Mouse (Mus musculus) MEL (cell line): ENCODE data around the gene Elk4.

Experiments
- CTCF ChIP-seq, 3 experiments: IDR thresholded peaks in 2 of 3; conservative IDR thresholded peaks in 1 of 3; 2 replicates each; pipeline ENCODE4 v1.5.1; 2011 to 2012; ENCODE audit warnings: low read length in 3 of 3, low read depth in 2 of 3, mild to moderate bottlenecking in 2 of 3, improper control_type of control experiment in 1 of 3, inconsistent platforms in 1 of 3, mixed read lengths in 1 of 3, moderate library complexity in 1 of 3; ENCODE audit not compliant: control insufficient read depth in 1 of 3, insufficient read depth in 1 of 3, poor library complexity in 1 of 3, severe bottlenecking in 1 of 3
- E2F4 ChIP-seq: IDR thresholded peaks from 2 replicates; pipeline ENCODE4 v1.6.1; 2011; ENCODE audit warnings: low read depth, low read length, improper control_type of control experiment, borderline replicate concordance
- EP300 ChIP-seq, 2 experiments: IDR thresholded peaks; 2 replicates each; pipeline ENCODE4 v1.6.1; 2011; ENCODE audit warnings: improper control_type of control experiment in 2 of 2, low read length in 2 of 2, low read depth in 1 of 2, mild to moderate bottlenecking in 1 of 2
- HCFC1 ChIP-seq: IDR thresholded peaks from 2 replicates; pipeline ENCODE4 v1.6.1; 2012; ENCODE audit warnings: low read depth, mild to moderate bottlenecking, inconsistent platforms, low read length, improper control_type of control experiment, moderate library complexity
- KAT2A ChIP-seq: conservative IDR thresholded peaks from 2 replicates; pipeline ENCODE4 v1.6.1; 2012; ENCODE audit warnings: low read depth, low read length, improper control_type of control experiment, inconsistent platforms
- MAFK ChIP-seq: IDR thresholded peaks from 2 replicates; pipeline ENCODE4 v1.6.1; 2011; ENCODE audit warnings: low read depth, mild to moderate bottlenecking, low read length, improper control_type of control experiment, borderline replicate concordance
- MYC ChIP-seq: IDR thresholded peaks from 2 replicates; pipeline ENCODE4 v1.6.1; 2011; ENCODE audit warnings: low read depth, mild to moderate bottlenecking, low read length, improper control_type of control experiment, moderate library complexity
- POLR2A ChIP-seq, 2 experiments: IDR thresholded peaks; 2 replicates each; pipeline ENCODE4 v1.6.1; 2011 to 2012; ENCODE audit warnings: low read length in 2 of 2, mild to moderate bottlenecking in 2 of 2, control low read depth in 1 of 2, improper control_type of control experiment in 1 of 2, low read depth in 1 of 2, moderate library complexity in 1 of 2; ENCODE audit not compliant: control insufficient read depth in 1 of 2, insufficient read depth in 1 of 2, poor library complexity in 1 of 2
- POLR2AphosphoS2 ChIP-seq: IDR thresholded peaks from 2 replicates; pipeline ENCODE4 v1.6.1; 2011; ENCODE audit warnings: low read length, improper control_type of control experiment
- SMC3 ChIP-seq: IDR thresholded peaks from 2 replicates; pipeline ENCODE4 v1.6.1; 2011; ENCODE audit warnings: low read depth, low read length, improper control_type of control experiment
- USF1 ChIP-seq: IDR thresholded peaks from 2 replicates; pipeline ENCODE4 v1.6.1; 2014; ENCODE audit warnings: low read depth, mild to moderate bottlenecking, inconsistent platforms, low read length, improper control_type of control experiment, moderate library complexity
- ZKSCAN1 ChIP-seq: IDR thresholded peaks from 2 replicates; pipeline ENCODE4 v1.6.1; 2012; ENCODE audit warnings: low read depth, mild to moderate bottlenecking, inconsistent platforms, low read length, improper control_type of control experiment, moderate library complexity

GRCm38 (mm10) chr1:131969825-131970224, 37.6 kb upstream of the Elk4 start:
- TF ChIP-seq CTCF (IDR thresholded peaks at IDR 0.05 in 2 of 3, conservative IDR thresholded peaks at IDR 0.05 in 1 of 3; ENCODE audit: control insufficient read depth in 1 of 3, insufficient read depth in 1 of 3, low read depth in 2 of 3, low read length in 3 of 3, poor library complexity in 1 of 3, severe bottlenecking in 1 of 3) = no peak
- no peak for TF ChIP-seq USF1
- TF ChIP-seq HCFC1 = no peak
- TF ChIP-seq E2F4 = no peak
- no peak for TF ChIP-seq MYC
- TF ChIP-seq EP300 (IDR thresholded peaks at IDR 0.05; ENCODE audit: low read depth in 1 of 2, low read length in 2 of 2) = no peak
- no peak for TF ChIP-seq POLR2A (IDR thresholded peaks at IDR 0.05; ENCODE audit: control insufficient read depth in 1 of 2, insufficient read depth in 1 of 2, low read depth in 1 of 2, low read length in 2 of 2, poor library complexity in 1 of 2)
- TF ChIP-seq POLR2AphosphoS2 = no peak
- TF ChIP-seq MAFK = no peak
- TF ChIP-seq ZKSCAN1 = no peak
- no peak for TF ChIP-seq SMC3
- no peak for TF ChIP-seq KAT2A
